Mouse (Mus musculus): ENCODE measurements around the gene Fgfr2.

DNA sequence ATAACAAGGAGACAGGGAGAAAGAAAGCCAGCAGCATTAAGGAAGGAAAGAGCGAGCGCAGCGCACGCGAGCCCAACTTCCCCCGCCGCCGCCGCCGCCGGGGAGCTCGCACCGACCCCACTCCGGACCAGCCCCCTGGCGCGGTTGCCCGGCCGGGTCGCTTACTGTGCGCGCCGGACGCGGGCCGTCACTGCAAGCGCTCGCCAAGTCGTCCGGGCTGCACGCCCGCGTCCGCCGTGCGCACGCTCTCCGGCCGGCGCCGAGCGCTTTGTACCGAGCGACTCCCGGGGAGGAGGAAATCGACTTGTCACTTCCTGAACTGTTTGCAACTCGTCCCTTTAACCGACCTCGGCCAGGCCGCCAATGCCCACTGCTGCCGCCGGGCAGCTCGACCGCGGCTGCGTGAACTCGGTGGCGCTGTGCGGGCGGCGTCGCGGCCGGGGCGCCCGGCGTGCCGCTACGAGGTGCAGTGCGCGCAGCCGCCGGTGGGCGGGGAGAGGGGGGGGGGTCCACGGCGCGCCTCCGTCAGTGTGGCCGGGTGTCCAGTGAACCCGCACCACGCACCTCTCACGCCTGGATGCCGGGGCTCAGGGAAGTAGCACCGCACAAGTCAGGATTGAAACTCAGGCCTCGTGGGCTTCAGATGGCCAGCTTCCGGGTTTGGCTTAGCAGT is 309.6 kb downstream of the Fgfr2 start, which contains the start of gene Fam53b:
- no peak for TF ChIP-seq CTCF (IDR thresholded peaks at IDR 0.05; ENCODE audit: low read depth)
- TF ChIP-seq EP300 (IDR thresholded peaks at IDR 0.05; ENCODE audit: low read depth) = no peak

Measured in liver, postnatal 0 days (tissue).